ENCODE assay signal across 8 mouse cellular contexts in genomic region chr3:100422392-100423167, GRCm38 (mm10).
DNase-seq lines count a peak whose midpoint lies in the region; ATAC-seq and TF ChIP-seq lines count a peak whose summit lies in the region.

No protein-coding gene starts in this region.

- dilution Hi-C loops in CH12.LX (cut with MboI; ENCODE audit: extremely low pct_ligation_motif_present, extremely low pct_unique_long_range_greater_than_20kb, low sequenced_read_pairs) = no loop called here

- peak; percentile 74 for TF ChIP-seq RAD21 in CH12.LX (IDR thresholded peaks at IDR 0.05; ENCODE audit: low read depth, low read length)

- peaks cover 12% of the 10 kb centered on the region for H3K4me1 ChIP-seq in hindbrain, embryonic 10.5 days (replicated peaks)
- H3K4me1 ChIP-seq in hindbrain, embryonic 16.5 days (ENCODE audit: control insufficient read depth, insufficient read depth, low read depth, low read length) = peaks cover 2% of the 10 kb centered on the region; the same call in 1 of the 2 replicates
- H3K4me1 ChIP-seq in CH12.LX (ENCODE audit: control insufficient read depth in 1 of 2, insufficient read depth in 2 of 2) = peaks cover 19 to 52% of the 10 kb centered on the region in 2 experiments
- peaks cover 8% of the 10 kb centered on the region; the same call in 1 of the 2 replicates for H3K4me1 ChIP-seq in limb, embryonic 10.5 days

- DNase-seq in hindbrain, embryonic 10.5 days (ENCODE audit: low spot score) = peak; percentile 40
- peak; percentile 77 for DNase-seq in CH12.LX (ENCODE audit: extremely low read depth)
- DNase-seq in brain, embryonic 14.5 days (ENCODE audit: low read depth) = peak; percentile 63
- peak; percentile 55 for DNase-seq in forelimb bud, embryonic 11.5 days (ENCODE audit: low read depth, low spot score)
- peak; percentile 56 for DNase-seq in limb, embryonic 10.5 days (ENCODE audit: low spot score)
- DNase-seq in naive thymus-derived CD4-positive, alpha-beta T cell, adult 2 months (ENCODE audit: low read depth) = peak; percentile 86
- DNase-seq in yolk sac, embryonic 10.5 days (ENCODE audit: low spot score) = peak; percentile 57

- peak; percentile 57 to 81; a peak in 3 of 4 replicates for TF ChIP-seq CTCF in CH12.LX (conservative IDR thresholded peaks at IDR 0.05 in 1 of 2, IDR thresholded peaks at IDR 0.05 in 1 of 2; ENCODE audit: low read depth in 2 of 2, low read length in 2 of 2)
- peak; percentile 62; the same call in 1 of the 2 replicates for TF ChIP-seq CTCF in brain, embryonic 14.5 days (IDR thresholded peaks at IDR 0.05; ENCODE audit: borderline replicate concordance, extremely low read depth, insufficient read depth, insufficient read length)

- H3K36me3 ChIP-seq in hindbrain, embryonic 10.5 days = no peaks in the 10 kb centered on the region
- no peaks in the 10 kb centered on the region for H3K36me3 ChIP-seq in hindbrain, embryonic 16.5 days (ENCODE audit: control insufficient read depth, insufficient read depth, low read length)
- no peaks in the 10 kb centered on the region for H3K36me3 ChIP-seq in CH12.LX (replicated peaks in 1 of 2; ENCODE audit: control insufficient read depth in 1 of 2, insufficient read depth in 1 of 2, low read length in 1 of 2)
- H3K36me3 ChIP-seq in limb, embryonic 10.5 days = no peaks in the 10 kb centered on the region

- no peak overlapping the region for H3K4me2 ChIP-seq in hindbrain, embryonic 16.5 days (ENCODE audit: low read length)
- no peak overlapping the region for H3K4me2 ChIP-seq in CH12.LX (ENCODE audit: insufficient read depth, low read depth, poor library complexity, severe bottlenecking)

- no peak for TF ChIP-seq EP300 in CH12.LX (IDR thresholded peaks at IDR 0.05; ENCODE audit: low read length)

- H3K27me3 ChIP-seq in hindbrain, embryonic 10.5 days (ENCODE audit: insufficient read depth, poor library complexity, severe bottlenecking) = no peaks in the 10 kb centered on the region
- no peaks in the 10 kb centered on the region for H3K27me3 ChIP-seq in hindbrain, embryonic 16.5 days (replicated peaks; ENCODE audit: control insufficient read depth, insufficient read depth, low read length)
- no peaks in the 10 kb centered on the region for H3K27me3 ChIP-seq in CH12.LX (replicated peaks)
- H3K27me3 ChIP-seq in limb, embryonic 10.5 days (ENCODE audit: low read depth, poor library complexity, severe bottlenecking) = no peaks in the 10 kb centered on the region

- 76% methylated on average over 10 of the region's 10 CpGs for WGBS in hindbrain, embryonic 10.5 days
- 65% methylated on average over 10 of the region's 10 CpGs for WGBS in hindbrain, embryonic 16.5 days
- WGBS in limb, embryonic 10.5 days = 73% methylated on average over 10 of the region's 10 CpGs

- H3K4me3 ChIP-seq in hindbrain, embryonic 10.5 days = no peak overlapping the region
- H3K4me3 ChIP-seq in hindbrain, embryonic 16.5 days (ENCODE audit: low read length) = no peak overlapping the region
- H3K4me3 ChIP-seq in CH12.LX (replicated peaks in 1 of 3; ENCODE audit: low read depth in 2 of 3, low read length in 2 of 3, poor library complexity in 1 of 3) = no peak overlapping the region
- no peak overlapping the region for H3K4me3 ChIP-seq in limb, embryonic 10.5 days

- in situ Hi-C loops in CH12.LX (cut with MboI; ENCODE audit: low pct_ligation_motif_present, low pct_unique_long_range_greater_than_20kb, low sequenced_read_pairs) = loop anchor here (5.0 to 25.0 kb wide), 2 partner anchors 65 to 265 kb away; partner anchors contain the start of genes Man1a2 and Tent5c

- H3K27ac ChIP-seq in hindbrain, embryonic 10.5 days = no peak overlapping the region
- no peak overlapping the region for H3K27ac ChIP-seq in hindbrain, embryonic 16.5 days (ENCODE audit: low read depth, low read length)
- no peak overlapping the region for H3K27ac ChIP-seq in CH12.LX (ENCODE audit: insufficient read depth, low read depth)
- H3K27ac ChIP-seq in limb, embryonic 10.5 days = no peak overlapping the region

- no peak for ATAC-seq in hindbrain, embryonic 16.5 days

- TF ChIP-seq POLR2A in CH12.LX (IDR thresholded peaks at IDR 0.05; ENCODE audit: low read depth, low read length) = no peak
- TF ChIP-seq POLR2A in brain, embryonic 14.5 days (IDR thresholded peaks at IDR 0.05; ENCODE audit: borderline replicate concordance, extremely low read depth, insufficient read depth, insufficient read length, poor library complexity, severe bottlenecking) = no peak

- no peaks in the 10 kb centered on the region for H3K9me3 ChIP-seq in hindbrain, embryonic 10.5 days
- no peaks in the 10 kb centered on the region for H3K9me3 ChIP-seq in hindbrain, embryonic 16.5 days (ENCODE audit: control insufficient read depth, low read length)
- no peaks in the 10 kb centered on the region for H3K9me3 ChIP-seq in CH12.LX (replicated peaks; ENCODE audit: low read length)
- H3K9me3 ChIP-seq in limb, embryonic 10.5 days (replicated peaks) = no peaks in the 10 kb centered on the region

- no peak overlapping the region for H3K9ac ChIP-seq in hindbrain, embryonic 16.5 days (ENCODE audit: low read depth, low read length)
- H3K9ac ChIP-seq in CH12.LX (ENCODE audit: insufficient read depth, low read depth) = no peak overlapping the region

- no peaks in the 10 kb centered on the region for H3K79me2 ChIP-seq in CH12.LX (replicated peaks; ENCODE audit: control insufficient read depth, extremely low read depth, insufficient read depth, poor library complexity, severe bottlenecking)

TF ChIP-seq in CH12.LX, 34 proteins besides CTCF, POLR2A, EP300 and RAD21:
- TF ChIP-seq IRF4 (IDR thresholded peaks at IDR 0.05; ENCODE audit: low read depth, low read length) = peak; percentile 46; the same call in 1 of the 2 replicates
- TF ChIP-seq GABPA (IDR thresholded peaks at IDR 0.05; ENCODE audit: insufficient replicate concordance, low read depth, low read length) = no peak
- 0 out of 2 replicates have a peak, but pooled peaks have one; percentile 8 for TF ChIP-seq BHLHE40 (IDR thresholded peaks at IDR 0.05; ENCODE audit: low read depth, low read length)
- TF ChIP-seq SMC3 (IDR thresholded peaks at IDR 0.05; ENCODE audit: low read depth, low read length) = peak; percentile 88
- TF ChIP-seq ETS1 (conservative IDR thresholded peaks at IDR 0.05; ENCODE audit: low read depth, low read length) = no peak
- peak; percentile 67 for TF ChIP-seq ZC3H11A (IDR thresholded peaks at IDR 0.05; ENCODE audit: low read depth, low read length)
- TF ChIP-seq JUND (conservative IDR thresholded peaks at IDR 0.05; ENCODE audit: low read depth, low read length) = 0 out of 2 replicates have a peak, but pooled peaks have one; percentile 8
- TF ChIP-seq TCF12 (IDR thresholded peaks at IDR 0.05; ENCODE audit: low read depth, low read length) = peak; percentile 50; the same call in 1 of the 2 replicates
